Mouse (Mus musculus) neural tube, embryonic 13.5 days (tissue): ENCODE measurements at regions not wholly inside any gene's neighbourhood (a gene's known extent, or its start where the extent isn't known, plus 50 kb on each side); places are given as distances from the start of the nearest gene placed in this dataset.
A peak's percentile ranks its signal among the peaks of the same experiment; 100 is the strongest.

Source experiments
- ATAC-seq: fragments of 200-750 bp; cut with Nextera tagmentation; 2 replicates; pipeline ENCODE4 v1.8.0; 2017; ENCODE audit warnings: low read depth, mild to moderate bottlenecking, moderate TSS enrichment, moderate library complexity
- H3K27ac ChIP-seq: fragments of 300-500 bp; sonication (generic); replicated peaks from 2 replicates; pipeline ENCODE4 v1.5.1; 2015; ENCODE audit warnings: moderate library complexity, mild to moderate bottlenecking, inconsistent platforms
- H3K27me3 ChIP-seq: fragments of 300-500 bp; sonication (generic); 2 replicates; pipeline ENCODE4 v1.6.1; 2015; ENCODE audit warnings: mild to moderate bottlenecking, inconsistent platforms
- H3K36me3 ChIP-seq: fragments of 300-500 bp; sonication (generic); 2 replicates; pipeline ENCODE4 v1.6.1; 2015; ENCODE audit warnings: mild to moderate bottlenecking, inconsistent platforms
- H3K4me1 ChIP-seq: fragments of 300-500 bp; sonication (generic); replicated peaks from 2 replicates; pipeline ENCODE4 v1.6.1; 2015; ENCODE audit warnings: inconsistent platforms
- H3K4me2 ChIP-seq: fragments of 300-500 bp; sonication (generic); 2 replicates; pipeline ENCODE4 v1.6.1; 2015; ENCODE audit warnings: inconsistent platforms, mild to moderate bottlenecking, moderate library complexity
- H3K4me3 ChIP-seq: fragments of 300-500 bp; sonication (generic); 2 replicates; pipeline ENCODE4 v1.5.1; 2015; ENCODE audit warnings: mild to moderate bottlenecking, inconsistent platforms
- H3K9ac ChIP-seq: fragments of 300-500 bp; sonication (generic); 2 replicates; pipeline ENCODE4 v1.6.1; 2015; ENCODE audit warnings: moderate library complexity, mild to moderate bottlenecking, inconsistent platforms
- H3K9me3 ChIP-seq: fragments of 300-500 bp; sonication (generic); 2 replicates; pipeline ENCODE4 v1.6.1; 2016; ENCODE audit warnings: inconsistent platforms
- WGBS: fragments of 180-500 bp; shearing (Covaris S2); methylation state at CpG from one replicate; pipeline ENCODE4 v1.1.7; 2015; 5-methylcytosine and 5-hydroxymethylcytosine counted together

DNA sequence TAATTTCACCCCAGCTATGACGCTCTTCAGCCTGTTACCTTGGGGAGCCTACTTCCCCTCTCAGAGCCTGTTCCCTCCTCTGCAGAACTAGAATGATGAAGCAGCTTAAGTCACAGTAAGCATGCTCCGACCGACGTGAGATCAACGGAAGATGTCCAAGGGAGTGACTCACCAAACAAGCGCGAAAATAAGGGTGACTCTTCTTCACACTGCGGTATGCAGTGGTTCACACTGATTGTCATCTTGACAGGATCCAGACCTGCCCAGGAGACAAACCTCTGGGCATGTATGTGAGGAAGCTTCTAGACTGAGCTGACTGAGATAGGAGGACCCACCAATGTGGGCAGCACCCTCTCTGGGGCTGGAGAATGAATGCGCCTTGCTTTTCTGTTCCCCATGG, 116.3 kb upstream of the Tpm1 start:
- WGBS: 91% methylated on average over 9 of the region's 9 CpGs
- Histone ChIP-seq H3K4me2 (no peak overlapping the region), H3K27me3 (no peaks in the 10 kb centered on the region), H3K27ac (no peak overlapping the region), H3K9me3 (no peaks in the 10 kb centered on the region), H3K4me3 (no peak overlapping the region), H3K4me1 (no peaks in the 10 kb centered on the region), H3K9ac (no peak overlapping the region), H3K36me3 (no peaks in the 10 kb centered on the region)
- no peak for ATAC-seq

DNA sequence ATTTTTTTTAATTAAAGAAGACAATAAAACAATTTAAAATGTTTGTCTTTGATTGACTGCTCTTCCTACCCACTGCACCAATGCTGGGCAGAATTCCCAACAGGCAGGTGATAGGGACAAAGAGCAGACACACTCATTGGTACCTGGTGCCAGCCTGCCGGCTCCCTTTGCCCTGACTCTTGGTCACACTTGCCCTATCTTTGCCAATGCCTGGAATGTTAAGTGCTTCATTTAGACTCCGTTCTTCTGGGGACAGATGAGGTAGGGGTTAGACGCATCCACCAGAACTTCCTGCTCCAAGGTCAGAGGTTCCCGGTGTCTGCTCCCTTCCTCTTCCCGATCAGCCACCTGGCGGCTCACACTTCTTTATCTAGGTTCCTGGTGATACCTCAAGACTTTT, 114.5 kb upstream of the Tpm1 start:
- Histone ChIP-seq H3K9me3 (no peaks in the 10 kb centered on the region), H3K4me2 (no peak overlapping the region), H3K4me1 (no peaks in the 10 kb centered on the region), H3K27ac (no peak overlapping the region), H3K4me3 (no peak overlapping the region), H3K36me3 (no peaks in the 10 kb centered on the region), H3K27me3 (no peaks in the 10 kb centered on the region), H3K9ac (no peak overlapping the region)
- ATAC-seq: no peak
- 85% methylated on average over 6 of the region's 6 CpGs for WGBS

DNA sequence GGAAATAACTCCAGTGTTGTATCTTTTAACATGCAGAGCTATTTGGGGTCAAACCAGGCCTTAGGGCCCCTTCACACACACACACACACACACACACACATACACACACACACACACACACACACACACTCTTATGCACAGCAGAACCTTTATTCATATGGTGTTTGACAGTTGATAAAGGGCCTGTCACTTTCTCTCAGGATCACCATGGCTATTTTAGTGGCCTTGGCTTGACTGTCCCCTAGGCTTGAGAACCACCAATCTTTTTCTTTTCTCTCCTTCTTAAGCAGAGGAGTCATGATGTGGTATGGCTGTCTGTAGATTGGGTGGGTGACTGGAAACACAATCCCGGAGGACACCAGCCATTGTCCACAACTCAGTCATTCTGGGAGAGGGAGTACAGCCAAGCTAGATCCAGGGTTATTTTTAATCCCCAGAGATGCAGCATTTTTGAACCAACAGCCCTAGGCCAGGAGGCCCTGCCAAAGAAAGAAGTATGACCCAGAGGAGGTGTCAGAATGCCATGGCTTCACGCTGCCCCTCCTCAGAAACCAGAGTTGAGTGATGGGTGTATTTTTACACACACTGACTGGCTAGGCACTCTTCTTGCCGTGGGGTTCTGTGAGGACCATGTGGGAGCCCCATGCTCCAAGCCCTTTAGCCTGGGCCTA, 111.7 kb upstream of the Tpm1 start:
- no peak overlapping the region for H3K4me2 ChIP-seq
- no peak overlapping the region for H3K9ac ChIP-seq
- H3K4me3 ChIP-seq: no peak overlapping the region
- no peaks in the 10 kb centered on the region for H3K36me3 ChIP-seq
- H3K27me3 ChIP-seq: no peaks in the 10 kb centered on the region
- no peaks in the 10 kb centered on the region for H3K4me1 ChIP-seq
- no peak overlapping the region for H3K27ac ChIP-seq
- 84% methylated on average over 3 of the region's 3 CpGs for WGBS
- no peaks in the 10 kb centered on the region for H3K9me3 ChIP-seq
- ATAC-seq: no peak

DNA sequence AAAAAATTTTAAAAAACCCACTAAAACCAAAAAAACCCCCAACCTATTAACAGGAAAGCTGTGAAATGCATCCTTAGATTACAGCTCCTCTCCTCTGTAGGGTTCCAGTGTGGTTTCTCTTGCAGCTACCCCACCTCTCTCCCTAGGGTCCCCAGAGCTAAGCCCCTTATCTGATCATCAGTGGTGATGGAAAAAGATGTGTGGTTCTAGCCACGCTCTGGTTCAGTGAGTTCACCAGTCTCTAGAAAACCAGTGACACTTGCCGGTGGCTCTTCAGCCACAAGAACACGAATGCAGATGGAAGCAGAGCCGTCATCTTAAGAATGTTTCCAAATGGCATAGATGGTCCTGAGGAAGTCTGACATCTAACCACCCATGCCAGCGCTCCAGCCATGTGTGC, 111.1 kb upstream of the Tpm1 start:
- Histone ChIP-seq H3K9ac (no peak overlapping the region), H3K4me1 (no peaks in the 10 kb centered on the region), H3K27me3 (no peaks in the 10 kb centered on the region), H3K4me3 (no peak overlapping the region), H3K36me3 (no peaks in the 10 kb centered on the region), H3K27ac (no peak overlapping the region), H3K9me3 (no peaks in the 10 kb centered on the region), H3K4me2 (no peak overlapping the region)
- no peak for ATAC-seq
- WGBS: 94% methylated on average over 5 of the region's 5 CpGs

DNA sequence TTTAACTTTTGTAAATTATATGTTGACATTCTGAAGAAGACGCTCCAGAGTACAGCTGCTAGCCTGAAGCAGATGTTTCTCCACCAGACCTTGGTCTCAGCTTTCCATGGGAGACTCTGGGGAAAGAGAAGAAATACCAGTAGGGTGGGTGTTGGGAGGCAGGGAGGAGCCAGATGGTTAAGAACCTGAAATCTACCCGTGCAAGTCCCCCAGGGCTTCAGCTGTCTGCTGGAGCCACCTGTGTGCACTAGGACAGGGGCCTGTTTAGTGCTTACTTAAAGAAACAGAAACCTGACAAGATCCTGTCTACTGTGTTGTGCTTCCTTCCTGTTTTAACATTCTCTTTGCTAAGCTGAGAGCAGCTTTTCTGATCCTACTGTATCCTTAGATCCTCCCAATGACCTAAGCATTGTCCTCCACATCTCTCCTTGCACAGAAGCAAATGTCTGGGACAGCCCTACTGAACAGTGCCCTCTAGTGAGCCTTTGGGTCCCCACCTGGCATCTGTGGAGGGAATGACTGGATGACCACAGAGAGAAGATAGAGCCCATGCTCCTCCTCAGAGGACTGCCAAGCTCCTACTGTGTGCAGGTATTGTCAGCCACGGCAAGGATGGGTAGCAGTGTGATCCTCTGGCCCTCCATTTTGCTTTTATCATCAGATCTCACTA, 107.5 kb upstream of the Tpm1 start:
- WGBS: 64% methylated on average over 3 of the region's 3 CpGs
- Histone ChIP-seq H3K9me3 (no peaks in the 10 kb centered on the region), H3K4me2 (no peak overlapping the region), H3K27me3 (no peaks in the 10 kb centered on the region), H3K4me3 (no peak overlapping the region), H3K4me1 (no peaks in the 10 kb centered on the region), H3K9ac (no peak overlapping the region), H3K36me3 (no peaks in the 10 kb centered on the region), H3K27ac (no peak overlapping the region)
- ATAC-seq: no peak

DNA sequence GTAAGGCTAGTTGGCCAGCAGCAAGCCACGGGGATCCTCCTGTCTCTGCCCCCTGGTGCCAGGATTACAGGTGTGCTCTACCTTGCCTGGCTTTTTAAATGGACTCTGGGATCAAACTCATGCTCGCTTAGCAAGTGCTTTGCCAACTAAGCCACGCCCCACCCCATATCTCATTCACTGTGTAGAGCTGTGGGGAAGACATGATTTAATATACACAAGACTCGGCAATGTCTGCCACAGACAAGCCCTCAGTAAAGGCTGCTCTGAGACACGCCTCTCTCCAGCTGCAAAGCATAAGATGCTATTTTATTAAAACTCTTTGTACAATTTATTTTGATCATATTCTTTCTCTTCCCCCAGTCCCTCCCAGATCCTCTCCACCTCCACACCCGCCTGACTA, 104.9 kb upstream of the Tpm1 start:
- no peaks in the 10 kb centered on the region for H3K4me1 ChIP-seq
- H3K36me3 ChIP-seq: no peaks in the 10 kb centered on the region
- no peak overlapping the region for H3K27ac ChIP-seq
- 79% methylated on average over 6 of the region's 6 CpGs for WGBS
- no peak overlapping the region for H3K9ac ChIP-seq
- no peak for ATAC-seq
- no peak overlapping the region for H3K4me2 ChIP-seq
- H3K4me3 ChIP-seq: no peak overlapping the region
- H3K9me3 ChIP-seq: no peaks in the 10 kb centered on the region
- H3K27me3 ChIP-seq: no peaks in the 10 kb centered on the region

DNA sequence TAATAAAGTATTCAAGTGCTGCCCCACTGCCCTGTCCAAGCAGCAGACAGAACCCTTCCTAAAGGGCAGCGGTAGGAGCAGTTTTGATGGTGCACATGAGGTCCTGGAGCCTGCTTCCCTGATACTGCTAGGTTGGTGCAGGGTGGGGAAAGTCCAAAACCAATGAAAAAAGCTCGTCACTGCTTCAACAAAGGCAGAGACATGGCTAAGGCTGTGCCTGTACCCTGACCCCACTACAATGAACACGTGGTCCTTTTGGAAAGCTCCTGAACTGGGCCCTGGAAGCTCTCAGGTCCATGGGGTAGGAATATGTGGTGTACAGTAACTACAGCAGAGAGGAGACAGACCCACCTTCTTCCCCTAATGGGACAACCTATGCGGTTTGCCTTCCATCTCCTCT, 104.1 kb upstream of the Tpm1 start:
- ATAC-seq: no peak
- 81% methylated on average over 4 of the region's 4 CpGs for WGBS
- Histone ChIP-seq H3K9me3 (no peaks in the 10 kb centered on the region), H3K27me3 (no peaks in the 10 kb centered on the region), H3K4me3 (no peak overlapping the region), H3K27ac (no peak overlapping the region), H3K4me1 (no peaks in the 10 kb centered on the region), H3K9ac (no peak overlapping the region), H3K36me3 (no peaks in the 10 kb centered on the region), H3K4me2 (no peak overlapping the region)

DNA sequence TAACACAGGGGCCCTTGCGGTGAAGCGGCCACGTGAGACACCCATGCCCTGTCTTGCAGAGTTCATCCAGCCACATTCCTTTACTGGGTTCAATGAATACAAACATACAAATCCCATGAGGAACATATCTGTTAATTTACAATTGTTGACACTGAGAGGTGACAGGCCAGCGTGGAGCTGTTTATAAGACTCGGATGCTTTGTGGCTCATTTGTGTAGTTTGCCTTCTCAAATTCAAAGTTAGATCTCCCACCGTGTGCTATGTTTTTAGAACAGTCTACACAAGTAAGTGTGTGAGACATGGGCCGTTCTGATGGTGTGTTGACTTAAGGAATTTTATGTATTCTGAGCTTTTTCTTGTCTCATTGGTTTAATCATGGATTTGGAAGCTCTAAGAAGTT, 98.5 kb upstream of the Tpm1 start:
- no peaks in the 10 kb centered on the region for H3K36me3 ChIP-seq
- H3K9ac ChIP-seq: no peak overlapping the region
- ATAC-seq: no peak
- no peaks in the 10 kb centered on the region for H3K4me1 ChIP-seq
- H3K4me2 ChIP-seq: no peak overlapping the region
- no peak overlapping the region for H3K4me3 ChIP-seq
- no peak overlapping the region for H3K27ac ChIP-seq
- no peaks in the 10 kb centered on the region for H3K27me3 ChIP-seq
- WGBS: 82% methylated on average over 7 of the region's 7 CpGs
- H3K9me3 ChIP-seq: no peaks in the 10 kb centered on the region

DNA sequence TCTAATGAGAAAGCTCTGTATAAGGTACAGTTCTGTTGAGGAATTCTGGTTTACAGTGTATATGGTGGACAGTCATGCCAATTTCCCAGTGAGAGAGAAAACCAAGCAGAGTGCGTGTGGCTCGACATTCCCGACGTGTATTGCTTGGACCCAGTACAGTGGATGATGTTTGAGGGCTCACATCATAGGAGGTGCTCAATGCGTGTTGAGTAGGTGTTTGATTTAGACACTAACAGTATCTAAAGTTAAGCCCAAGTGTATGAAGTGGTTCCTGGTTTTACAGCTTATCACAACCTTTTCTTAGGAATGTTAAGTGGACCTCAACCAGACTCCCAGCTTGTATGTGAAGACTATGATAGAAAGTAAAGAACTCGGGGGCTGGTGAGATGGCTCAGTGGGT, 96.2 kb upstream of the Tpm1 start:
- H3K27ac ChIP-seq: no peak overlapping the region
- no peak for ATAC-seq
- 94% methylated on average over 6 of the region's 6 CpGs for WGBS

DNA sequence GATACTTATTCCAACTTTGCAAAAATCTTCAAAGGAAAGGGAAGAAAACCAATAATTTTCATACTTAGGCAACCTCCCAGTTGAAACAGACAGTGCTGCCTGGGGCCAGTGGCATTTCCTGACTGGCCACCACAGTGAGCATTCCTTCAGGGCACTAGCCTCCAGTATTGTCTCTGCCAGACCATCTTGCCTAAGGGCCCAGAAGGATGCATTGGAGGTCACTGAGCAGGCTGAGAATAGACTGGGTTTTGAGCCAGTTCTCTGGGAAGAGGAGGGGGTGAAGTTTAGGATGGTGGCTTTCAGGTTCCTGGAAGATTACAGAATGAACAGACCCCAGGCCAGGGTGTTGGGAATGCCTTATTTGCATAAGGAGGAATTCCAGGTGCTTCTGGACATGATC, 95.3 kb upstream of the Tpm1 start:
- no peak overlapping the region for H3K27ac ChIP-seq
- no peak overlapping the region for H3K4me2 ChIP-seq
- H3K9ac ChIP-seq: no peak overlapping the region
- H3K4me1 ChIP-seq: peaks cover 7% of the 10 kb centered on the region
- H3K4me3 ChIP-seq: no peak overlapping the region
- no peak for ATAC-seq
- H3K36me3 ChIP-seq: no peaks in the 10 kb centered on the region
- no peaks in the 10 kb centered on the region for H3K9me3 ChIP-seq
- no peaks in the 10 kb centered on the region for H3K27me3 ChIP-seq

More for the DNA sequence above, 96.2 kb upstream of the Tpm1 start:
- Histone ChIP-seq H3K4me3 (no peak overlapping the region), H3K9ac (no peak overlapping the region), H3K4me2 (no peak overlapping the region), H3K4me1 (peaks cover 3% of the 10 kb centered on the region), H3K9me3 (no peaks in the 10 kb centered on the region), H3K36me3 (no peaks in the 10 kb centered on the region), H3K27me3 (no peaks in the 10 kb centered on the region)

DNA sequence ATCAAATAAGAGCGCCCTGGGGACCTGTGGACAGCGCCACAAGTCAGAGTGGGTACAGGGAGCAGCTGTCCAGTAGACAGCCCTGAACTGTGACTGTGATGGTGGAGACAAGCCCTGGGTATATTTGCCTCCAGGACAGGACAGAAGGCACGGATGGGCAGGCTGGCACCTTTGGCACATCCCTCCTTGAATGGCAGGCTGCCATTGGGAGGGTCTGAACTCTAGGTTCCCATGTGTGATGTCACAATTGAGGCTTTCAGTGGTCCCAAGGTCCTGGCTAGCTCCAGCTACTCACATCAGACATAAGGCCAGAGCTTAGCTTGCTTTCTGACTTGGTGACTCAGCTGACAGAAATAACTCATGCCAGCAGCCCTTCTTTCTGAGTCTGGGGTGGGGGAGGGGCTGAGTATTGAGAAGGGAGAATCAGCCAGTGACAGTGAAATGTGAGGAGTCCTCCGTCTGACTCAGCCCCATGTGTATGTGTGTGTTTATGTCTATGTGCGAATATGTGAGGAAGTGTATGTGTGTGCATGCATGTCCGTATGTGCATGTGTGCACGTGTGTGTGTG, 91.2 kb upstream of the Tpm1 start:
- Histone ChIP-seq H3K9me3 (no peaks in the 10 kb centered on the region), H3K9ac (no peak overlapping the region)
- 65% methylated on average over 7 of the region's 7 CpGs for WGBS

DNA sequence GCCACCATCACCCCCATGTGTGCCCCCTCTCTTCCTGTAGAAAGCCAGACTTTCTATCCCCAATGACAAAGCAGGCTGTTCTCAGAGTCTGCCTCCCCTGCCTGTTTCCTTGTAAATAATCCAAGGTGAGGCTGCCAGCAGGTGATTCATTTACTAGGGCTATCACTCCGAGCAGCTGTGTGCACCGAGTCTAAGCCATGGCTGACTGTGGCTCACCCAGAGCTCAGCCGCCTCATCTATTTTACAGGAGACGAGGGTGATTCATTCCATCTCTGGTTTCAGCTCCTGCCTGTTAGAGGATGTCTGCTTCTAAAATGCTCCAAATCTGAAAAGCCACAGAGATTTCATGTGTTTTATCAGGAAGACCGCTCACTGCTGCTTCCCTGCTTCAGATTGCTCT, 88.5 kb upstream of the Tpm1 start:
- Histone ChIP-seq H3K4me2 (no peak overlapping the region), H3K27ac (peak overlapping the region; percentile 52), H3K27me3 (no peaks in the 10 kb centered on the region), H3K36me3 (no peaks in the 10 kb centered on the region), H3K9me3 (no peaks in the 10 kb centered on the region), H3K4me3 (no peak overlapping the region), H3K9ac (no peak overlapping the region), H3K4me1 (peaks cover 22% of the 10 kb centered on the region)
- ATAC-seq: no peak
- 48% methylated on average over 5 of the region's 5 CpGs for WGBS

More for the DNA sequence above, 91.2 kb upstream of the Tpm1 start:
- peaks cover 22% of the 10 kb centered on the region for H3K4me1 ChIP-seq
- ATAC-seq: no peak
- H3K27me3 ChIP-seq: no peaks in the 10 kb centered on the region
- H3K4me3 ChIP-seq: no peak overlapping the region
- H3K4me2 ChIP-seq: no peak overlapping the region
- no peaks in the 10 kb centered on the region for H3K36me3 ChIP-seq
- no peak overlapping the region for H3K27ac ChIP-seq

DNA sequence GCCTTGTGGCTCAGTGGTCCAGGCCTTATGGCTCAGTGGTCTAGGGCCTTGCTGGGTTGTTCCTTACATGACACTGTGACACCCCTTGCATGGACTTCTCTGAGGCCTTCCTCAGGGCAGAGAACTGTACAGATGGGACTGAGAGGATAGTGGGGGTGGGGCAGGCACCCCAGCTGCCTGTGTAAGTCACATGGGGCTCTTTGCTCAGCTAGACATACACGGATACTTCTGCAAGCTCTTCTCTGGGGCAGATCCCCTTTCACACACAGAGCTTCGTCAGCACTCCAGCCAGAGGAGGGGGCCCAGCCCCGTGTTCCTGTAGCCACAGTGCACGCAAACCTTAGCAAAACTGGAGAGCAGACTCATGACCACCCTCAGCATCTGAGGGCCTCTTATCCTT, 87.9 kb upstream of the Tpm1 start:
- WGBS: 46% methylated on average over 4 of the region's 4 CpGs
- peak overlapping the region; percentile 52 for H3K27ac ChIP-seq
- H3K4me3 ChIP-seq: no peak overlapping the region

More for the DNA sequence above, 87.9 kb upstream of the Tpm1 start:
- no peak for ATAC-seq
- Histone ChIP-seq H3K9ac (0 out of 2 replicates have a peak overlapping the region, but pooled peaks have one; percentile 31), H3K4me1 (peaks cover 22% of the 10 kb centered on the region), H3K9me3 (no peaks in the 10 kb centered on the region), H3K36me3 (no peaks in the 10 kb centered on the region), H3K27me3 (no peaks in the 10 kb centered on the region), H3K4me2 (no peak overlapping the region)
